Mouse (Mus musculus) R1 (cell line): ENCODE data around the gene BC049352.

Source experiments
- DNase-seq: peaks from one replicate; pipeline ENCODE4 v3.0.0-alpha.2; 2018; ENCODE audit warnings: low read depth, low spot score

Gene BC049352

GRCm38 (mm10) chr9:45299231-45300006 lies 117.6 kb downstream of the BC049352 start:
- peak; percentile 83 for DNase-seq
